ENCODE assay signal across 8 mouse cellular contexts in the genomic region with DNA sequence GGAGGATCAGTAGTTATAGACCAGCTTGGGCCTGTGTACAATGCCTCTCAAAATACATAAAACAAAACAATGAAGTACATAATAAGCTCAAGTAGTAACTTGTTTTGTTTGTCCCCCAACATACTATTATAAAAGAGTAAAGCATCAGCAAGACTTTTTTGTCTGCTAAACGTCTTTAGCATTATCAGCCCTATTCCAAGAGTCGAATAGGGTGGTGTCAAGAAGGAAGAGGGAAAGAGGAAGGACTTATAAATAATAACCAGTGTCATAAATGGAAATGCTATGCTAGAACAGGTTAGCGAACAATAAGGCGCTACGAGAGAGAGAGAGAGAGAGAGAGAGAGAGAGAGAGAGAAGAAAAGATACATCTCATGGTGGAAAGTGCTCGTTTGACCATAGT. TPM values are rescaled to one million over a fixed set of nuclear protein-coding genes. Genes with fewer than 3 reads are reported as not detected.
DNase-seq lines count a peak whose midpoint lies in the region; ATAC-seq and TF ChIP-seq lines count a peak whose summit lies in the region.

No protein-coding gene starts in this region.

- H3K4me1 ChIP-seq in heart, postnatal 0 days (ENCODE audit: control insufficient read depth, insufficient read depth), result peaks cover 38% of the 10 kb centered on the region
- H3K4me1 ChIP-seq in bone marrow, adult 2 months (ENCODE audit: control insufficient read depth, insufficient read depth, low read length), result no peaks in the 10 kb centered on the region; the same call in 1 of the 2 replicates
- peaks cover 37% of the 10 kb centered on the region for H3K4me1 ChIP-seq in hindbrain, embryonic 12.5 days
- H3K4me1 ChIP-seq in midbrain, embryonic 12.5 days, result peaks cover 36% of the 10 kb centered on the region

- TF ChIP-seq POLR2A in bone marrow, adult 2 months (IDR thresholded peaks at IDR 0.05; ENCODE audit: borderline replicate concordance, control insufficient read depth, low read depth, low read length), result no peak

- peak overlapping the region; percentile 85 for H3K4me2 ChIP-seq in heart, postnatal 0 days (ENCODE audit: low read depth, low read length)
- peak overlapping the region; percentile 70 for H3K4me2 ChIP-seq in hindbrain, embryonic 12.5 days (replicated peaks)
- H3K4me2 ChIP-seq in midbrain, embryonic 12.5 days (replicated peaks), result peak overlapping the region; percentile 73

- H3K36me3 ChIP-seq in heart, postnatal 0 days (replicated peaks; ENCODE audit: control insufficient read depth, insufficient read depth, low read length), result peaks cover 28% of the 10 kb centered on the region
- peaks cover 30% of the 10 kb centered on the region for H3K36me3 ChIP-seq in hindbrain, embryonic 12.5 days
- H3K36me3 ChIP-seq in midbrain, embryonic 12.5 days, result peaks cover 26% of the 10 kb centered on the region

- H3K27ac ChIP-seq in heart, postnatal 0 days (ENCODE audit: low read depth), result peak overlapping the region; percentile 89
- peak overlapping the region; percentile 87; the same call in 1 of the 2 replicates for H3K27ac ChIP-seq in bone marrow, adult 2 months (ENCODE audit: control insufficient read depth, insufficient read depth, low read depth, low read length, poor library complexity)
- H3K27ac ChIP-seq in hindbrain, embryonic 12.5 days, result peak overlapping the region; percentile 95
- H3K27ac ChIP-seq in midbrain, embryonic 12.5 days (replicated peaks), result peak overlapping the region; percentile 94

- no peak for DNase-seq in heart, postnatal 0 days (ENCODE audit: low spot score)
- DNase-seq in heart, adult 11 months, result no peak
- DNase-seq in right cerebral cortex, postnatal 10 days (ENCODE audit: low spot score in 2 of 2), result no peak
- DNase-seq in embryo, embryonic 11 days, result no peak
- no peak for DNase-seq in cerebellum, adult 11 months

- TF ChIP-seq EP300 in heart, postnatal 0 days (IDR thresholded peaks at IDR 0.05; ENCODE audit: low read depth), result no peak

- peak overlapping the region; percentile 96 for H3K9ac ChIP-seq in heart, postnatal 0 days (replicated peaks; ENCODE audit: low read depth, low read length)
- H3K9ac ChIP-seq in hindbrain, embryonic 12.5 days, result peak overlapping the region; percentile 85
- H3K9ac ChIP-seq in midbrain, embryonic 12.5 days (replicated peaks), result peak overlapping the region; percentile 91

- H3K4me3 ChIP-seq in heart, postnatal 0 days (ENCODE audit: low read depth, low read length), result peak overlapping the region; percentile 98
- H3K4me3 ChIP-seq in bone marrow, adult 2 months (replicated peaks; ENCODE audit: control insufficient read depth, low read depth, low read length), result peak overlapping the region; percentile 79
- peak overlapping the region; percentile 94 for H3K4me3 ChIP-seq in hindbrain, embryonic 12.5 days
- peak overlapping the region; percentile 99 for H3K4me3 ChIP-seq in midbrain, embryonic 12.5 days

- WGBS in heart, postnatal 0 days, result 2% methylated on average over 6 of the region's 6 CpGs
- 1% methylated on average over 6 of the region's 6 CpGs for WGBS in bone marrow, adult 2 months
- 2% methylated on average over 6 of the region's 6 CpGs for WGBS in hindbrain, embryonic 12.5 days
- WGBS in midbrain, embryonic 12.5 days, result 4% methylated on average over 6 of the region's 6 CpGs

- no peak for ATAC-seq in heart, postnatal 0 days (ENCODE audit: insufficient read depth, low read depth)
- no peak for ATAC-seq in hindbrain, embryonic 12.5 days (ENCODE audit: low FRiP score)
- ATAC-seq in midbrain, embryonic 12.5 days (ENCODE audit: low FRiP score, low read depth), result no peak

- H3K27me3 ChIP-seq in heart, postnatal 0 days (ENCODE audit: control insufficient read depth, insufficient read depth, low read length), result no peaks in the 10 kb centered on the region
- H3K27me3 ChIP-seq in hindbrain, embryonic 12.5 days, result no peaks in the 10 kb centered on the region
- H3K27me3 ChIP-seq in midbrain, embryonic 12.5 days, result no peaks in the 10 kb centered on the region

- TF ChIP-seq CTCF in heart, postnatal 0 days (IDR thresholded peaks at IDR 0.05; ENCODE audit: low read depth), result no peak
- TF ChIP-seq CTCF in bone marrow, adult 2 months (IDR thresholded peaks at IDR 0.05; ENCODE audit: control insufficient read depth, insufficient read depth, low read length), result no peak

- no peaks in the 10 kb centered on the region for H3K9me3 ChIP-seq in heart, postnatal 0 days (replicated peaks; ENCODE audit: control insufficient read depth, low read length)
- H3K9me3 ChIP-seq in hindbrain, embryonic 12.5 days (replicated peaks), result no peaks in the 10 kb centered on the region
- 0 out of 2 replicates have a peak, but pooled peaks cover 5% of the 10 kb centered on the region for H3K9me3 ChIP-seq in midbrain, embryonic 12.5 days

RNA-seq across cellular contexts. Expression of a gene that starts 0.8 kb away (rescaled TPM):
- total RNA-seq in heart, postnatal 0 days (2014; rRNA removed; ENCODE audit: low replicate concordance), result 160 and 175 TPM in 2 replicates
- 348 and 437 TPM in 2 replicates for polyA plus RNA-seq in heart, postnatal 0 days (2015; fragmentation: Nextera tagmentation; extraction: Ambion mirVana)
- 114 and 246 TPM in 2 replicates for polyA plus RNA-seq in bone marrow, adult 2 months (2011; ENCODE audit: insufficient read depth, insufficient read length, low replicate concordance, missing spikeins)
- 735 and 741 TPM in 2 replicates for polyA plus RNA-seq in hindbrain, embryonic 12.5 days (2016; fragmentation: Nextera tagmentation; extraction: Ambion mirVana)
- polyA plus RNA-seq in midbrain, embryonic 12.5 days (2016; fragmentation: Nextera tagmentation; extraction: Ambion mirVana), result 609 and 641 TPM in 2 replicates

RNA-seq across cellular contexts. Expression of a gene that starts 15.9 kb away (rescaled TPM):
- 29.7 and 36.1 TPM in 2 replicates for total RNA-seq in heart, postnatal 0 days (2014; rRNA removed; ENCODE audit: low replicate concordance)
- polyA plus RNA-seq in heart, postnatal 0 days (2015; fragmentation: Nextera tagmentation; extraction: Ambion mirVana), result 34.1 and 43.4 TPM in 2 replicates
- polyA plus RNA-seq in bone marrow, adult 2 months (2011; ENCODE audit: insufficient read depth, insufficient read length, low replicate concordance, missing spikeins), result 41.6 and 42.5 TPM in 2 replicates
- 115 and 126 TPM in 2 replicates for polyA plus RNA-seq in hindbrain, embryonic 12.5 days (2016; fragmentation: Nextera tagmentation; extraction: Ambion mirVana)
- 124 and 130 TPM in 2 replicates for polyA plus RNA-seq in midbrain, embryonic 12.5 days (2016; fragmentation: Nextera tagmentation; extraction: Ambion mirVana)

RNA-seq across cellular contexts. Expression of a gene that starts 28.8 kb away (rescaled TPM):
- 18.6 and 31.0 TPM in 2 replicates for total RNA-seq in heart, postnatal 0 days (2014; rRNA removed; ENCODE audit: low replicate concordance)
- 20.1 and 22.1 TPM in 2 replicates for polyA plus RNA-seq in heart, postnatal 0 days (2015; fragmentation: Nextera tagmentation; extraction: Ambion mirVana)
- polyA plus RNA-seq in bone marrow, adult 2 months (2011; ENCODE audit: insufficient read depth, insufficient read length, low replicate concordance, missing spikeins), result 16.6 and 22.5 TPM in 2 replicates
- polyA plus RNA-seq in hindbrain, embryonic 12.5 days (2016; fragmentation: Nextera tagmentation; extraction: Ambion mirVana), result 24.8 and 27.4 TPM in 2 replicates
- polyA plus RNA-seq in midbrain, embryonic 12.5 days (2016; fragmentation: Nextera tagmentation; extraction: Ambion mirVana), result 20.3 and 24.6 TPM in 2 replicates

RNA-seq across cellular contexts. Expression of a gene that starts 55.2 kb away (rescaled TPM):
- total RNA-seq in heart, postnatal 0 days (2014; rRNA removed; ENCODE audit: low replicate concordance), result 73.8 and 75.8 TPM in 2 replicates
- 51.9 and 52.3 TPM in 2 replicates for polyA plus RNA-seq in heart, postnatal 0 days (2015; fragmentation: Nextera tagmentation; extraction: Ambion mirVana)
- polyA plus RNA-seq in bone marrow, adult 2 months (2011; ENCODE audit: insufficient read depth, insufficient read length, low replicate concordance, missing spikeins), result 37.9 and 39.2 TPM in 2 replicates
- polyA plus RNA-seq in hindbrain, embryonic 12.5 days (2016; fragmentation: Nextera tagmentation; extraction: Ambion mirVana), result 76.8 and 81.8 TPM in 2 replicates
- polyA plus RNA-seq in midbrain, embryonic 12.5 days (2016; fragmentation: Nextera tagmentation; extraction: Ambion mirVana), result 81.6 and 85.0 TPM in 2 replicates
